Mouse (Mus musculus) testis, postnatal 14 days (tissue): ENCODE results near the gene Sgcd.

Experiments used
- DNase-seq: peaks from one replicate; pipeline ENCODE4 v3.0.0; 2021; ENCODE audit warnings: low spot score

Sgcd gene

GRCm38 (mm10) chr11:47268556-47268955 lies 720.2 kb downstream of the Sgcd start:
- DNase-seq = no peak

GRCm38 (mm10) chr11:47264267-47264984 lies 724.3 kb downstream of the Sgcd start:
- DNase-seq = no peak

GRCm38 (mm10) chr11:47250301-47250700 lies 738.5 kb downstream of the Sgcd start:
- DNase-seq = no peak

GRCm38 (mm10) chr11:47248345-47248893 lies 740.4 kb downstream of the Sgcd start:
- no peak for DNase-seq

- DNase-seq = no peak
Observed at GRCm38 (mm10) chr11:47247703-47248344, 740.9 kb downstream of the Sgcd start.

- no peak for DNase-seq
Observed at GRCm38 (mm10) chr11:47242401-47242800, 746.4 kb downstream of the Sgcd start.

GRCm38 (mm10) chr11:47228222-47228621 lies 760.5 kb downstream of the Sgcd start:
- no peak for DNase-seq

- DNase-seq = no peak
Observed at GRCm38 (mm10) chr11:47224148-47224547, 764.6 kb downstream of the Sgcd start.

GRCm38 (mm10) chr11:47211531-47211930 lies 777.2 kb downstream of the Sgcd start:
- DNase-seq = no peak

- no peak for DNase-seq
Observed at GRCm38 (mm10) chr11:47206461-47206860, 782.3 kb downstream of the Sgcd start.

GRCm38 (mm10) chr11:47199106-47199505 lies 789.7 kb downstream of the Sgcd start:
- DNase-seq = no peak

GRCm38 (mm10) chr11:47188556-47188955 lies 800.2 kb downstream of the Sgcd start:
- no peak for DNase-seq

GRCm38 (mm10) chr11:47174977-47175376 lies 813.8 kb downstream of the Sgcd start:
- DNase-seq = no peak

- DNase-seq = no peak
Observed at GRCm38 (mm10) chr11:47170926-47171625, 817.7 kb downstream of the Sgcd start.

- no peak for DNase-seq
Observed at GRCm38 (mm10) chr11:47167376-47167775, 821.4 kb downstream of the Sgcd start.

- DNase-seq = no peak
Observed at GRCm38 (mm10) chr11:47158089-47158488, 830.7 kb downstream of the Sgcd start.

- DNase-seq = no peak
Observed at GRCm38 (mm10) chr11:47156730-47157693, 831.8 kb downstream of the Sgcd start.

- DNase-seq = no peak
Observed at GRCm38 (mm10) chr11:47154837-47155430, 833.8 kb downstream of the Sgcd start.

GRCm38 (mm10) chr11:47149607-47150006 lies 839.2 kb downstream of the Sgcd start:
- DNase-seq = no peak

GRCm38 (mm10) chr11:47139867-47140266 lies 848.9 kb downstream of the Sgcd start:
- DNase-seq = no peak

- no peak for DNase-seq
Observed at GRCm38 (mm10) chr11:47139271-47139670, 849.5 kb downstream of the Sgcd start.
